Mouse (Mus musculus): ENCODE results near the gene Apoa2.

- TF ChIP-seq CEBPB (IDR thresholded peaks at IDR 0.05; ENCODE audit: insufficient read depth, poor library complexity, severe bottlenecking): no peak
- no peak for TF ChIP-seq POLR2A (IDR thresholded peaks at IDR 0.05; ENCODE audit: insufficient read length, low read depth)
- TF ChIP-seq POLR2AphosphoS2 (IDR thresholded peaks at IDR 0.05; ENCODE audit: insufficient read length, low read depth): no peak
- no peak for TF ChIP-seq MYOG (IDR thresholded peaks at IDR 0.05; ENCODE audit: control insufficient read depth in 1 of 3, insufficient read depth in 1 of 3, insufficient read length in 2 of 3, low read depth in 2 of 3)
- TF ChIP-seq MYOD1 (IDR thresholded peaks at IDR 0.05; ENCODE audit: control insufficient read depth in 1 of 3, insufficient read length in 2 of 3, low read depth in 2 of 3): no peak
- TF ChIP-seq E2F4 (IDR thresholded peaks at IDR 0.05; ENCODE audit: insufficient read depth): no peak
- TF ChIP-seq TCF3 (IDR thresholded peaks at IDR 0.05; ENCODE audit: insufficient read length, low read depth): no peak
Observed at GRCm38 (mm10) chr1:171216241-171216955, 8.5 kb upstream of the Apoa2 start.

Data from myocyte (in vitro differentiated cells).